Mouse (Mus musculus): ENCODE data around the gene Hoxc5.
A peak's percentile ranks its signal among the peaks of the same experiment; 100 is the strongest.

The Hoxc5 gene

GRCm38 (mm10) chr15:102966776-102967311 is 399 bp upstream of the Hoxc5 start, which contains the start of gene Hoxc10:
TSS of gene Hoxc10 (plus strand) at chr15:102966796.
- no peak for DNase-seq (ENCODE audit: low read depth in 2 of 2, low spot score in 2 of 2)

- DNase-seq (ENCODE audit: low read depth in 2 of 2, low spot score in 2 of 2), result no peak
Measured at GRCm38 (mm10) chr15:102967511-102968397, 511 bp downstream of the Hoxc5 start.

GRCm38 (mm10) chr15:102969296-102969695 is 2.1 kb downstream of the Hoxc5 start:
- DNase-seq (ENCODE audit: low read depth in 2 of 2, low spot score in 2 of 2), result no peak

- no peak for DNase-seq (ENCODE audit: low read depth in 2 of 2, low spot score in 2 of 2)
Measured at GRCm38 (mm10) chr15:102970740-102971139, 3.5 kb downstream of the Hoxc5 start.

GRCm38 (mm10) chr15:102972254-102972653 is 5.0 kb downstream of the Hoxc5 start:
- no peak for DNase-seq (ENCODE audit: low read depth in 2 of 2, low spot score in 2 of 2)

- no peak for DNase-seq (ENCODE audit: low read depth in 2 of 2, low spot score in 2 of 2)
Measured at GRCm38 (mm10) chr15:102972753-102973152, 5.5 kb downstream of the Hoxc5 start.

- no peak for DNase-seq (ENCODE audit: low read depth in 2 of 2, low spot score in 2 of 2)
Measured at GRCm38 (mm10) chr15:102975034-102975433, 7.8 kb downstream of the Hoxc5 start.

- no peak for DNase-seq (ENCODE audit: low read depth in 2 of 2, low spot score in 2 of 2)
Measured at GRCm38 (mm10) chr15:102975688-102976111, 8.5 kb downstream of the Hoxc5 start.

GRCm38 (mm10) chr15:102976171-102976570 is 8.9 kb downstream of the Hoxc5 start, which contains the start of gene Hoxc9:
TSS of gene Hoxc9 (plus strand) at chr15:102976439.
- no peak for DNase-seq (ENCODE audit: low read depth in 2 of 2, low spot score in 2 of 2)

GRCm38 (mm10) chr15:102976631-102977422 is 9.6 kb downstream of the Hoxc5 start:
- DNase-seq (ENCODE audit: low read depth in 2 of 2, low spot score in 2 of 2), result peak; percentile 31 to 44

- DNase-seq (ENCODE audit: low read depth in 2 of 2, low spot score in 2 of 2), result no peak
Measured at GRCm38 (mm10) chr15:102977423-102977974, 10.3 kb downstream of the Hoxc5 start.

GRCm38 (mm10) chr15:102978615-102979515 is 11.6 kb downstream of the Hoxc5 start:
- DNase-seq (ENCODE audit: low read depth in 2 of 2, low spot score in 2 of 2), result no peak

GRCm38 (mm10) chr15:102979936-102980335 is 12.7 kb downstream of the Hoxc5 start:
- no peak for DNase-seq (ENCODE audit: low read depth in 2 of 2, low spot score in 2 of 2)

- no peak for DNase-seq (ENCODE audit: low read depth in 2 of 2, low spot score in 2 of 2)
Measured at GRCm38 (mm10) chr15:102980352-102980751, 13.1 kb downstream of the Hoxc5 start.

GRCm38 (mm10) chr15:102980912-102981311 is 13.7 kb downstream of the Hoxc5 start:
- no peak for DNase-seq (ENCODE audit: low read depth in 2 of 2, low spot score in 2 of 2)

GRCm38 (mm10) chr15:102981379-102982288 is 14.4 kb downstream of the Hoxc5 start:
- no peak for DNase-seq (ENCODE audit: low read depth in 2 of 2, low spot score in 2 of 2)

- no peak for DNase-seq (ENCODE audit: low read depth in 2 of 2, low spot score in 2 of 2)
Measured at GRCm38 (mm10) chr15:102983716-102984115, 16.5 kb downstream of the Hoxc5 start.

GRCm38 (mm10) chr15:102984521-102984920 is 17.3 kb downstream of the Hoxc5 start:
- no peak for DNase-seq (ENCODE audit: low read depth in 2 of 2, low spot score in 2 of 2)

GRCm38 (mm10) chr15:102984925-102985324 is 17.7 kb downstream of the Hoxc5 start:
- DNase-seq (ENCODE audit: low read depth in 2 of 2, low spot score in 2 of 2), result no peak

Data from CD8-positive naive resting alpha-beta T cell, adult 2 months (primary cell).